Mouse (Mus musculus): ENCODE measurements at regions not wholly inside any gene's neighbourhood (a gene's known extent, or its start where the extent isn't known, plus 50 kb on each side); places are given as distances from the start of the nearest gene placed in this dataset.
A peak's percentile ranks its signal among the peaks of the same experiment; 100 is the strongest.

DNA sequence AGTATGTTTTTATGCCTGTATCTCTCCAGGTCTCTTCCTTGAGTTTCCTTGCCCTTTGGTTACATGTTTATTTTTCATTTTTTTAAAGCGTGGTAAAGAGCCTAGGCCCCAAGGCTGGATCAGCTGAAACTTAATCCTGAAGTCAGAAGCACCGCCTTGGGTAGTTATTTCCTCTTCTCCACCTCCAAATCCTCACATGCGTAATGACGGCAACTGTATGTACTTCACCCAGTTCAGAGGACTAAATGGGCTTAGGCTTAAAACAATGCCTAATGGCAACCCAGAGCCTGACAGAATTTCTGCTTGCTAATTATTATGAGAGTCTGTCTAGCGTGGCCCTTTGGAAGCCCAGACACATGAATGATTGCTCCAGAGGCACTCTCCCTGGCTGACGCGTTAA lies 316.6 kb upstream of the A1bg start:
- H3K4me2 ChIP-seq (ENCODE audit: low read depth, low read length) = no peak overlapping the region
- no peaks in the 10 kb centered on the region for H3K36me3 ChIP-seq (ENCODE audit: control insufficient read depth, insufficient read depth, low read length)
- H3K4me3 ChIP-seq (ENCODE audit: low read length) = no peak overlapping the region
- no peak overlapping the region for H3K27ac ChIP-seq (ENCODE audit: low read length)
- H3K27me3 ChIP-seq (ENCODE audit: control insufficient read depth, insufficient read depth, low read depth, low read length) = no peaks in the 10 kb centered on the region
- ATAC-seq (ENCODE audit: low read depth) = no peak
- WGBS = 77% methylated on average over 7 of the region's 7 CpGs
- no peaks in the 10 kb centered on the region for H3K4me1 ChIP-seq (replicated peaks; ENCODE audit: control insufficient read depth, insufficient read depth, low read length)
- H3K9me3 ChIP-seq (ENCODE audit: control insufficient read depth, low read length) = no peaks in the 10 kb centered on the region
- H3K9ac ChIP-seq (ENCODE audit: low read length) = no peak overlapping the region

DNA sequence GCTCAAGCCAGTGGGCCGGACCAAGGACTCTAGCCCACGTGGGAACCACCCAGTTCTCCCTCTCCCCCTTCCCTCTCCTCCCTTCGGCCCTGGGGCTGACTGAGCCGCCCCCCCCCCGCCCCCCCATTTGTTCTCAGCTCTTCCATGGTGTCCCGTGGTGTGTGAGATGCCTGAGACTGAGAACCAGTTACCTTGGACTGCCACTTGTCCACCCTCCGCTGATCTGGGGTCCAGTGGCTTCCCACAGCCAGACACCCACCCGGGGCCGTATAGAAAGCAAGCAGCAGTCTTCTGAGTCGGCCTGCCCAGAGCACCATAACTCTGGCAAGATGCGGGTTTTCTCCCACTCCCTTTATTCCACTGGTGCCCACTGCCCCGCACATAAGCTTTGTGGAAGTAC lies 316.2 kb upstream of the A1bg start:
- Histone ChIP-seq H3K9me3 (ENCODE audit: control insufficient read depth, low read length) (no peaks in the 10 kb centered on the region), H3K9ac (ENCODE audit: low read length) (no peak overlapping the region), H3K36me3 (ENCODE audit: control insufficient read depth, insufficient read depth, low read length) (no peaks in the 10 kb centered on the region), H3K4me1 (replicated peaks; ENCODE audit: control insufficient read depth, insufficient read depth, low read length) (no peaks in the 10 kb centered on the region), H3K27ac (ENCODE audit: low read length) (no peak overlapping the region), H3K4me3 (ENCODE audit: low read length) (no peak overlapping the region), H3K4me2 (ENCODE audit: low read depth, low read length) (no peak overlapping the region), H3K27me3 (ENCODE audit: control insufficient read depth, insufficient read depth, low read depth, low read length) (no peaks in the 10 kb centered on the region)
- ATAC-seq (ENCODE audit: low read depth) = no peak
- 73% methylated on average over 10 of the region's 12 CpGs for WGBS

DNA sequence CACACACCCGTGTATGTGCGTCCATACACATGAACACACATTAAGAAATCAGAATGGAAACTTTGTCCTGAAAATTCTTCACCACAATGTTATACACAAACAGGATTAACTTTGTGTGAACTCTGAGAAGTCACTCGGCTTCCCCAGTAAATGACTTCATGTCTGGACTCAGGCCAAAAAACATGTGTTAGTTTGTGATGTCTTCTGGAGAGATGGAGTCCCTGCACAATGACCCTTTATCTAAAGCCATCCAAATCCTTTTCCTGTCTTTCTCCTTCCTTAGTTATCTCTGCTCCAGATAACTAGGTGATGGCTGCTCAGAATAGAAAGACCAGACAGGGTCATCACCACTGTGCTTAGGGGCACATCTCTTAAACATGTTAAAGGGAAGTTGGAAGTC lies 306.8 kb upstream of the A1bg start:
- Histone ChIP-seq H3K9me3 (ENCODE audit: control insufficient read depth, low read length) (no peaks in the 10 kb centered on the region), H3K27me3 (ENCODE audit: control insufficient read depth, insufficient read depth, low read depth, low read length) (no peaks in the 10 kb centered on the region), H3K4me3 (ENCODE audit: low read length) (no peak overlapping the region), H3K4me2 (ENCODE audit: low read depth, low read length) (no peak overlapping the region), H3K36me3 (ENCODE audit: control insufficient read depth, insufficient read depth, low read length) (no peaks in the 10 kb centered on the region), H3K9ac (ENCODE audit: low read length) (no peak overlapping the region), H3K27ac (ENCODE audit: low read length) (no peak overlapping the region), H3K4me1 (replicated peaks; ENCODE audit: control insufficient read depth, insufficient read depth, low read length) (peaks cover 3% of the 10 kb centered on the region; the same call in 1 of the 2 replicates)
- 30% methylated on average over 3 of the region's 3 CpGs for WGBS
- ATAC-seq (ENCODE audit: low read depth) = peak; percentile 60; the same call in 1 of the 2 replicates

DNA sequence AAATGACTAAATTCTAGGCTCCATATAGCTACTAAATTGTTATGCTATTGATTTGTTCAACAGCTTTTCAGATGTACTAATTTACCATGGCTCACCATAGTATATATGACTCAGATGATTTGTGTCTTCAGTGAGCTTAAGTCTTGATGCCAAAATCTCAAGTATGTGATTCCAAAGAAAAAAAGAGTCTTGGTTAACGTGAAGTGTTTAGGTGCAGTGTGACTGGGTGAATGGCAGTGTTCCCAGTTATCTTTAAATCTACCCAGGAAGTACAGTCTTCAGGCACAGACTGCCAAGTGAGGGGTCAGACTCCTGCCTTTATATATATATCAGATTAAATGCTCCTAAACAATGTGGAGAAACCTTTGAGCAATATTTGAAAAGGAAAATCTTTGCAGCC lies 300.1 kb upstream of the A1bg start:
- H3K27ac ChIP-seq (ENCODE audit: low read length) = no peak overlapping the region
- no peak overlapping the region for H3K4me3 ChIP-seq (ENCODE audit: low read length)
- no peak overlapping the region for H3K9ac ChIP-seq (ENCODE audit: low read length)
- H3K27me3 ChIP-seq (ENCODE audit: control insufficient read depth, insufficient read depth, low read depth, low read length) = no peaks in the 10 kb centered on the region
- no peaks in the 10 kb centered on the region for H3K36me3 ChIP-seq (ENCODE audit: control insufficient read depth, insufficient read depth, low read length)
- H3K4me2 ChIP-seq (ENCODE audit: low read depth, low read length) = no peak overlapping the region
- ATAC-seq (ENCODE audit: low read depth) = no peak
- no peaks in the 10 kb centered on the region for H3K9me3 ChIP-seq (ENCODE audit: control insufficient read depth, low read length)
- no peaks in the 10 kb centered on the region for H3K4me1 ChIP-seq (replicated peaks; ENCODE audit: control insufficient read depth, insufficient read depth, low read length)
- WGBS = 27% methylated on average over 1 of the region's 1 CpGs

DNA sequence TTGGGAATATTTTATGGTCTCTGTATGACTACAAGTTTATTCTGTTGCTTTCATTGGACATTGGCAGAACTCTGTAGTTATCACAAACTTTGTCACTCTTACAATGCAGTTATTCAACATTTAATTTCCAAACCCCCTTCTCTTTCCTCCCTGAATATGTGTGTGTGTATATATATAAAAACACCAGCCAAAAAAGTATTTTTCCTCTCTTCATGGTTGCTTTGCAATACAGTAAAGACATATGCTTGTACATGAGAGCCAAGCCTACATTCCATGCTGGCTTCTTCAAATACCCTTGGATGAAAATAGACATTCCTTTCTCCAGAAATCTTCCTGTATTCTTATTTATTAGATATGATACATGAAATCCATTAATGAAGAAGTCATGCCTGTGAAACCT lies 287.3 kb upstream of the A1bg start:
- Histone ChIP-seq H3K27ac (ENCODE audit: low read length) (no peak overlapping the region), H3K4me1 (replicated peaks; ENCODE audit: control insufficient read depth, insufficient read depth, low read length) (no peaks in the 10 kb centered on the region), H3K9ac (ENCODE audit: low read length) (no peak overlapping the region), H3K36me3 (ENCODE audit: control insufficient read depth, insufficient read depth, low read length) (no peaks in the 10 kb centered on the region), H3K9me3 (ENCODE audit: control insufficient read depth, low read length) (no peaks in the 10 kb centered on the region), H3K4me3 (ENCODE audit: low read length) (no peak overlapping the region), H3K27me3 (ENCODE audit: control insufficient read depth, insufficient read depth, low read depth, low read length) (no peaks in the 10 kb centered on the region), H3K4me2 (ENCODE audit: low read depth, low read length) (no peak overlapping the region)
- no peak for ATAC-seq (ENCODE audit: low read depth)

DNA sequence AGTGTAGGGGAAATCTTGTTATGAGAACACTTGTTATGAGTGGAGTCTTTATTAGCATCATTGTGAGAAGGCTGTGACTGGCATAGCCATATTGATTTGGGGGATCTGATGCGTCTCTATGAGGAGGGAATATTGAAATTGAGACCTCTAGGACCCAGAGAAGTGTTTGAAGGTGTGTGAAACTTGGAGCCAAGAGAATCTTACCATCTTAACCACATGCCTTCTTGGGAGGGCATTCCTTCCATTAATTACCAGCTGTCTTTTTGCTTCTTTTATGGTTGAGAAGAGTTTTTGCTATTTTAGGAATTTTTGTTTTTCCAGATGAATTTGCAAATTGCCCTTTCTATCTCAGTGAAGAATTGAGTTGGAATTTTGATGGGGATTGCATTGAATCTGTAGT lies 267.2 kb upstream of the A1bg start:
- no peak overlapping the region for H3K9ac ChIP-seq (ENCODE audit: low read length)
- no peak overlapping the region for H3K4me2 ChIP-seq (ENCODE audit: low read depth, low read length)
- H3K27ac ChIP-seq (ENCODE audit: low read length) = no peak overlapping the region
- no peaks in the 10 kb centered on the region for H3K27me3 ChIP-seq (ENCODE audit: control insufficient read depth, insufficient read depth, low read depth, low read length)
- no peak overlapping the region for H3K4me3 ChIP-seq (ENCODE audit: low read length)
- no peaks in the 10 kb centered on the region for H3K36me3 ChIP-seq (ENCODE audit: control insufficient read depth, insufficient read depth, low read length)
- no peaks in the 10 kb centered on the region for H3K4me1 ChIP-seq (replicated peaks; ENCODE audit: control insufficient read depth, insufficient read depth, low read length)
- WGBS = 78% methylated on average over 1 of the region's 1 CpGs
- H3K9me3 ChIP-seq (ENCODE audit: control insufficient read depth, low read length) = no peaks in the 10 kb centered on the region
- ATAC-seq (ENCODE audit: low read depth) = no peak

DNA sequence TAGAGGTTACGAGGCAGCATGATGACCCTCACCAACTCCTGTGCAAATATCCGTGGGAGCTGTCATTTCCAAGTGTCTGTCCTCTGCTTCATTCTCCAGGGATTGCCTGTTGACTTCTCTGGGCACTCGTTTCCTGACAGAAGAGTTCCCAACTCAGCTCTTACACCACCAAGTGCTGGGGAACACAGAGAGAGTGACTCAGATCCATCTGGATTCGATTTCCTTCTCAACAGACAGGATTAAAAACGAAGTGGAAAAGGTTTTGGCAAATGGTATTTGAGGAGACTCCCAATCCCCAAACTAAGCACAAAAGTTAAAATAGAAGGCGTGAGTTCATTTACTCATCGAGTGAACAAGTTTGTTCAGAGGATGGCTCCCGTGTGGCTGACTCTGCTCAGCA lies 266.7 kb upstream of the A1bg start:
- WGBS = 52% methylated on average over 8 of the region's 8 CpGs
- no peak overlapping the region for H3K4me3 ChIP-seq (ENCODE audit: low read length)
- ATAC-seq (ENCODE audit: low read depth) = no peak
- no peak overlapping the region for H3K27ac ChIP-seq (ENCODE audit: low read length)
- H3K4me2 ChIP-seq (ENCODE audit: low read depth, low read length) = no peak overlapping the region
- H3K27me3 ChIP-seq (ENCODE audit: control insufficient read depth, insufficient read depth, low read depth, low read length) = no peaks in the 10 kb centered on the region
- H3K9ac ChIP-seq (ENCODE audit: low read length) = no peak overlapping the region
- no peaks in the 10 kb centered on the region for H3K9me3 ChIP-seq (ENCODE audit: control insufficient read depth, low read length)
- no peaks in the 10 kb centered on the region for H3K36me3 ChIP-seq (ENCODE audit: control insufficient read depth, insufficient read depth, low read length)
- H3K4me1 ChIP-seq (replicated peaks; ENCODE audit: control insufficient read depth, insufficient read depth, low read length) = no peaks in the 10 kb centered on the region

DNA sequence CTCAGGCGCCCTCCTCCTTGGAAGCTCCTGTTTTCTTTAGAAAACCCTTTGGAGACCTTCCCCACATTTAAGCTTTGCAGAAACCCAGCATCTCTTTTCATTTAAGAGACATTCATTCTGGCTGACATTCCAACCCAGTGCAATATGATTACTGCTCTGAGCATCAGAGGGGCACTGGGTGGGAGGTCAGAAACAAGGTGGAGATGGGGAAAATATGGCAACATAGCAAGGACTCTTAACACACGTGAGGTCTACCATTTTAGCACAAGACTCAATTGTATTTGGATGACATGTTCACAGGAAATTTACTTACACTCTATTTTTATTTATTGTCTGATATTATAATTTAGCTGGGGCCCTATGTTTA lies 261.8 kb upstream of the A1bg start:
- H3K9me3 ChIP-seq (ENCODE audit: control insufficient read depth, low read length) = no peaks in the 10 kb centered on the region
- H3K4me3 ChIP-seq (ENCODE audit: low read length) = no peak overlapping the region
- H3K36me3 ChIP-seq (ENCODE audit: control insufficient read depth, insufficient read depth, low read length) = no peaks in the 10 kb centered on the region
- ATAC-seq (ENCODE audit: low read depth) = no peak
- 70% methylated on average over 2 of the region's 2 CpGs for WGBS
- H3K4me1 ChIP-seq (replicated peaks; ENCODE audit: control insufficient read depth, insufficient read depth, low read length) = 0 out of 2 replicates have a peak, but pooled peaks cover 7% of the 10 kb centered on the region
- no peaks in the 10 kb centered on the region for H3K27me3 ChIP-seq (ENCODE audit: control insufficient read depth, insufficient read depth, low read depth, low read length)
- no peak overlapping the region for H3K27ac ChIP-seq (ENCODE audit: low read length)
- H3K4me2 ChIP-seq (ENCODE audit: low read depth, low read length) = no peak overlapping the region
- no peak overlapping the region for H3K9ac ChIP-seq (ENCODE audit: low read length)

DNA sequence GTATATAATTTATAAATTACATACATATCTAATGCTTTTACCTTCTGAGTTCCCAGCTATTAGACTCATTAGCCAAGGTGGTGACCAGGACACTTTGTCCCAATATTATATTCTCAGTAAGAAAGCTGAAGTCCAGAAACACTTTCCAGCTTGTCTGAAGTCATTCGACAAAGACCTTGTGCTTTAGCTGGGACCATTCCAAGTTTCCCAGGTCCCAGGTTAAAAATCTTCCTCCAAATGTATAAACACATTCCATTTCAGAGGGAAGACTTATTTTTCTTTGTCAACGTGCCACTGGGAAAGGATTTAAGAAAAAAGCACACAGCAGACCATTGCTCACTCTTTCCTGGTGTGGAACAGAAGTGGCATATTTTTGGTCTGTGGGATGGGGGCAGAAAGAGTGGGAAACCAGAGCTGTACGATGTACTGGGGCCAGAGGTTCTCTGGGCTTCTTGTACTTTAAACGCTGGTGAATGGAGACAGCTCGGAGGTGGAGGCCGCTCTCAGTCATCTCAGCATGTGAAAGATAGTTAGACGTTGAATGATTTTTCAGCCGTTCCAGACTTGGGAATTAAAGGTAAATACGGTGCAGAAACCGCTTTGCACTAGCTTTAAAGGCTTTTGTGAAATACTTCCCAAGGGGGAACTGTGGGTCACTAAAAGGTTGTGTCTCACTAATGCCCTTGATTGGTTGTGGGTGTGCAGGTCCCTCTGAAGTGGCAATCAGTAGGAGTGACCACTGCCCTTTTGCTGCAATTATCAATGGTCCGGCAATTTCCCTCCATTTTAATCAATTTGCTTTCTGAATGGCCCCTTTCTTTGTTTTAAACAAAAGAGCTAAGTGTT lies 261.2 kb upstream of the A1bg start:
- Histone ChIP-seq H3K4me2 (ENCODE audit: low read depth, low read length) (no peak overlapping the region), H3K27me3 (ENCODE audit: control insufficient read depth, insufficient read depth, low read depth, low read length) (no peaks in the 10 kb centered on the region), H3K4me1 (replicated peaks; ENCODE audit: control insufficient read depth, insufficient read depth, low read length) (0 out of 2 replicates have a peak, but pooled peaks cover 7% of the 10 kb centered on the region), H3K36me3 (ENCODE audit: control insufficient read depth, insufficient read depth, low read length) (no peaks in the 10 kb centered on the region), H3K4me3 (ENCODE audit: low read length) (no peak overlapping the region), H3K9ac (ENCODE audit: low read length) (no peak overlapping the region), H3K27ac (ENCODE audit: low read length) (no peak overlapping the region), H3K9me3 (ENCODE audit: control insufficient read depth, low read length) (no peaks in the 10 kb centered on the region)
- ATAC-seq (ENCODE audit: low read depth) = no peak
- WGBS = 61% methylated on average over 11 of the region's 11 CpGs

DNA sequence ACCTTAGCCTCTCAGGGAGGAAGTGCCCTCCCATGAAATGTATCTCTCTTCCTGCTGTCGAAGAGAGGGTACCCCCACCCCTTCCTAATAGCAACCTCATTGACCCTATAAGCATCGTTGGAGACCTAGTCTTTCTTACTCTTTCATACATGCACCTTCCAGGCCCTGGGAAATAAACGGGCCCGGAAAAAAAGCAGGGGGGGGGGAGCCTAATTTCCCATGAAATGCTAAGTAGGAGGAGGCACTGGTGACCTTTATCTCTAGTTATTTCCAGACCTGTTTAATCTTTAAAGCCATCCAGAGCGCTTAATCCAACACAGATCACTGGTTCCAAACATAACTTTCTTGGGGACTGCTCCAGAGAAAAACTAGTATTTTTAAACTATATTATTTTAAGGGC lies 260.5 kb upstream of the A1bg start:
- no peak for ATAC-seq (ENCODE audit: low read depth)
- Histone ChIP-seq H3K4me3 (ENCODE audit: low read length) (no peak overlapping the region), H3K9me3 (ENCODE audit: control insufficient read depth, low read length) (no peaks in the 10 kb centered on the region), H3K36me3 (ENCODE audit: control insufficient read depth, insufficient read depth, low read length) (no peaks in the 10 kb centered on the region), H3K27ac (ENCODE audit: low read length) (no peak overlapping the region), H3K9ac (ENCODE audit: low read length) (no peak overlapping the region), H3K4me2 (ENCODE audit: low read depth, low read length) (no peak overlapping the region), H3K27me3 (ENCODE audit: control insufficient read depth, insufficient read depth, low read depth, low read length) (no peaks in the 10 kb centered on the region), H3K4me1 (replicated peaks; ENCODE audit: control insufficient read depth, insufficient read depth, low read length) (0 out of 2 replicates have a peak, but pooled peaks cover 7% of the 10 kb centered on the region)
- WGBS = 39% methylated on average over 5 of the region's 5 CpGs
